Mouse (Mus musculus) hindbrain, postnatal 0 days (tissue): ENCODE results near the gene Lnpk. TPM values are rescaled to one million over a fixed set of nuclear protein-coding genes. Genes with fewer than 3 reads are reported as not detected.

ENCODE experiments used
- ATAC-seq: fragments of 200-750 bp; cut with Nextera tagmentation; 2 replicates; pipeline ENCODE4 v1.8.0; 2017; ENCODE audit warnings: mild to moderate bottlenecking, moderate TSS enrichment, moderate library complexity
- DNase-seq: peaks from one replicate; pipeline ENCODE4 v3.0.0-alpha.2; 2015; ENCODE audit warnings: low spot score
- H3K27ac ChIP-seq: fragments of 300-500 bp; sonication (generic); 2 replicates; pipeline ENCODE4 v1.5.1; 2014; ENCODE audit warnings: mild to moderate bottlenecking
- H3K27me3 ChIP-seq: fragments of 300-500 bp; sonication (generic); 2 replicates; pipeline ENCODE4 v1.6.1; 2014; ENCODE audit warnings: low read length, mixed read lengths; ENCODE audit not compliant: insufficient read depth
- H3K36me3 ChIP-seq: fragments of 300-500 bp; sonication (generic); 2 replicates; pipeline ENCODE4 v1.6.1; 2014; ENCODE audit warnings: low read length, mixed read lengths; ENCODE audit not compliant: insufficient read depth
- H3K4me1 ChIP-seq: fragments of 300-500 bp; sonication (generic); 2 replicates; pipeline ENCODE4 v1.6.1; 2014; ENCODE audit warnings: antibody characterized with exemption, low read length, mixed read lengths; ENCODE audit not compliant: insufficient read depth
- H3K4me2 ChIP-seq: fragments of 300-500 bp; sonication (generic); 2 replicates; pipeline ENCODE4 v1.6.1; 2014; ENCODE audit warnings: low read depth, mild to moderate bottlenecking, low read length, moderate library complexity, mixed read lengths
- H3K4me3 ChIP-seq: fragments of 300-500 bp; sonication (generic); 2 replicates; pipeline ENCODE4 v1.5.1; 2014; ENCODE audit warnings: low read length
- H3K9ac ChIP-seq: fragments of 300-500 bp; sonication (generic); replicated peaks from 2 replicates; pipeline ENCODE4 v1.6.1; 2014; ENCODE audit warnings: mild to moderate bottlenecking, low read length, moderate library complexity, mixed read lengths
- H3K9me3 ChIP-seq: fragments of 300-500 bp; sonication (generic); 2 replicates; pipeline ENCODE4 v1.6.1; 2016; ENCODE audit warnings: low read length, mixed read lengths
- CTCF ChIP-seq: IDR thresholded peaks from 2 replicates; pipeline ENCODE4 v1.5.1; 2016; ENCODE audit warnings: antibody characterized with exemption, control low read depth, low read depth
- WGBS: fragments of 180-500 bp; shearing (Covaris S2); extraction: QIAGEN DNeasy Blood & Tissue Kit; methylation state at CpG from one replicate; pipeline ENCODE4 v1.1.7; 2014; 5-methylcytosine and 5-hydroxymethylcytosine counted together
- polyA plus RNA-seq: library from polyadenylated mRNA; unstranded; fragments of >200 nt; fragmentation: Nextera tagmentation; extraction: Ambion mirVana; gene quantifications from 2 replicates; pipeline ENCODE4 v1.2.1, GENCODE M21; 2015
- total RNA-seq: library from RNA; depleted of rRNA; stranded (reverse); fragments of >200 nt; gene quantifications from 2 replicates; pipeline ENCODE4 v1.2.3, GENCODE M21; 2014; rRNA removed

The Lnpk gene
- total and polyA plus RNA-seq, 2 experiments from 2014 or later: 41.0 to 54.2 TPM

DNA sequence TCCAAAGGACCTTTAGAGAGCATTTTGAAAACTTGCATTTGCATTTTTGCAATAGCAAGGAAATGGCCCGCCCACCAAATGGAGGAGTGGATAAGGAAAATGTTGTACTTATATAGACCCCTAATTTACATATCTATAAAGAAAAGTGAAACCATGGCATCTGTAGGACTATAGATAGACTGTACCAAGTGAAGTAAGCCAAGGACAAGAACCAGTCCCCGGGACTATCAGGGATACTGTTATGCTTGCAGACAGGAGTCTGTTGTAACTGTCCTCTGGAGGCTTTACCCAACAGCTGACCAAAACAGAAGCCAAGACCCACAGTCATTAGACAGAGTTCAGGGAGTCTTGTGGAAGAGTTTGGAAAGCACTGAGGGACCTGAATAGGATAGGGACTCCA lies 78.9 kb downstream of the Lnpk start:
- Histone ChIP-seq H3K4me2 (no peak overlapping the region), H3K9me3 (no peaks in the 10 kb centered on the region), H3K4me3 (no peak overlapping the region), H3K9ac (no peak overlapping the region), H3K27me3 (no peaks in the 10 kb centered on the region), H3K36me3 (no peaks in the 10 kb centered on the region), H3K27ac (no peak overlapping the region), H3K4me1 (no peaks in the 10 kb centered on the region)
- no peak for TF ChIP-seq CTCF
- DNase-seq: no peak
- 87% methylated on average over 2 of the region's 2 CpGs for WGBS
- no peak for ATAC-seq

DNA sequence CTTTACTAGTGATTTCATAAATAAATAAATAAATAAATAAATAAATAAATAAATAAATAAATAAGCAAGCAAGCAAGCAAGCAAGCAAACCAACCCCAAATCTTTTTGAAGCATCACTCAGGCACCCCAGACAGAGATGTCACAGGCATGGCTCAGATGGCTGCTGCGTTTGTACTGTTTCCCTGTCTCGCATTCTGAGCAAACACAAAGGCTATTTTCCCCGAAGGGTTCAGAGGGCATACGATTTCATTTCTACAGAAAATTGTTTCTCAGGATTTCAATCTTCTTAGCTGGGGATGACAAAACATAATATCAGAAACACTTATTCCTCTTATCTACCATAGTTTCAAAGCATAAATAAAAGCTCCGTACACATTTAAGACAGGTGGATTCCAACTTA lies 81.4 kb downstream of the Lnpk start:
- no peaks in the 10 kb centered on the region for H3K9me3 ChIP-seq
- no peak overlapping the region for H3K27ac ChIP-seq
- H3K4me1 ChIP-seq: no peaks in the 10 kb centered on the region
- no peak for TF ChIP-seq CTCF
- ATAC-seq (no peak), DNase-seq (no peak)
- 41% methylated on average over 5 of the region's 5 CpGs for WGBS
- H3K36me3 ChIP-seq: no peaks in the 10 kb centered on the region
- no peaks in the 10 kb centered on the region for H3K27me3 ChIP-seq
- H3K4me2 ChIP-seq: no peak overlapping the region
- no peak overlapping the region for H3K9ac ChIP-seq
- H3K4me3 ChIP-seq: no peak overlapping the region

DNA sequence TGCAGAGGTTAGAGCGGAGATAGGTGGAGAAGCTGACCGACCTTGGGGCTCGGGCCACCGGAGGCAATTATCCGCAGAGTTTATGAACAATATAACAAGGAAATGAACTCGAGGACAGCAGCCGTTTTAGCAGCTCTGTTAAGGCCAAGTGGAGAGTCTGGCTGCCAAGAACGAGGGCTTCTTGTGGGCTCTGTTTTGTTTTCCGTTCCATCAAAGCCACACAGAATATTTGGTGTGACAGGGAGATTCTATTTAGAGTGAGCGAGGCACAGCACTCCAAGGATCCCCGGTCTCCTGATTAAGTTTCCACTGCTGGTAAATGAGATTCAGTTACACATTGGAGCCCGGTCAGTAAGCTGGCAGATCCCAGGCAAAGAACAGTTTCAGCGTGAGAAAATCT lies 87.8 kb downstream of the Lnpk start:
- DNase-seq: peak; percentile 55
- no peaks in the 10 kb centered on the region for H3K9me3 ChIP-seq
- no peak for TF ChIP-seq CTCF
- H3K9ac ChIP-seq: no peak overlapping the region
- H3K4me3 ChIP-seq: no peak overlapping the region
- 44% methylated on average over 13 of the region's 13 CpGs for WGBS
- no peaks in the 10 kb centered on the region for H3K27me3 ChIP-seq
- H3K36me3 ChIP-seq: no peaks in the 10 kb centered on the region
- peak overlapping the region; percentile 25; the same call in 1 of the 2 replicates for H3K4me2 ChIP-seq
- H3K27ac ChIP-seq: no peak overlapping the region
- no peak; the same call in 1 of the 2 replicates for ATAC-seq
- no peaks in the 10 kb centered on the region for H3K4me1 ChIP-seq

DNA sequence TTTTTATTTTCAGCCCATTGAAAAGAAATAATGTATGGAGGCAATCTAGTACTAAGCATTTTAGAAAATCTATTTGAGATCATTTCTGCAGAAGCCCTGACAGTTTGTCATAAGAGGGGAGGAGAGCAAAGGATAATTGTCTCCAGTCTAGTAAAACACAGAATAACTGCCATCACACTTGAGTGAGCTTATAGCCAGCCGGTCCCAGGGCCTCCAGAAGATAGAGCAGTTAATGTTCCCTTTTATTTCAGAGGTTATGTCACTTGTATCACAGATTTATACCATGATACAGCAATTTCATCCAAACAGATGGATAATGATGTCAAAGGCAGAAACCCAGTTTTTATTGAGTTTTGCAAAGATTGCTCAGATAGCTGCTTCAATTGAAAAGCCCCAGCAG lies 89.0 kb downstream of the Lnpk start:
- DNase-seq (no peak), ATAC-seq (no peak)
- Histone ChIP-seq H3K9me3 (no peaks in the 10 kb centered on the region), H3K27ac (no peak overlapping the region), H3K36me3 (no peaks in the 10 kb centered on the region), H3K9ac (no peak overlapping the region), H3K27me3 (no peaks in the 10 kb centered on the region), H3K4me3 (no peak overlapping the region), H3K4me1 (no peaks in the 10 kb centered on the region), H3K4me2 (no peak overlapping the region)
- no peak for TF ChIP-seq CTCF
- 59% methylated on average over 1 of the region's 1 CpGs for WGBS

DNA sequence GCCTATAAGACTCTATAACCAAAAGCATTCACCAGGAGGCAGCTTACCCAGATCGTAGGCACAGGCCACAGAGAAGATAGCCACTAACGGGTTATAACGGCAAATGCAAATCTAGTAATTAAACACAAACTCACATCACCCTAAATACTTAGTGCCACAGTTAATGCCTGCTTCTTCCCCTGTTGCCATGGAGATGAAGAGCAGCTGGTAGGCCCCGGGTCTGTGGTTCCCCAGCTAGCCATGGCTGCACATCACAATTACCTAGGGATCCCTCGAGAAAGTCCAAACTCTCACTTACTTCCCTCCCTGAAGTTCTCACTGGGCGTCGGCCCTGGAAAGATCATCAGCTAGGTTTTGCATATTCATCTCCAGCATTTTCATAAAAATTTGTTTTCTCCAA lies 90.8 kb downstream of the Lnpk start:
- no peak for TF ChIP-seq CTCF
- Histone ChIP-seq H3K4me1 (no peaks in the 10 kb centered on the region), H3K9me3 (no peaks in the 10 kb centered on the region), H3K9ac (no peak overlapping the region), H3K36me3 (no peaks in the 10 kb centered on the region), H3K27me3 (no peaks in the 10 kb centered on the region), H3K4me2 (no peak overlapping the region), H3K4me3 (no peak overlapping the region), H3K27ac (no peak overlapping the region)
- 33% methylated on average over 7 of the region's 7 CpGs for WGBS
- DNase-seq (peak; percentile 14), ATAC-seq (no peak)

DNA sequence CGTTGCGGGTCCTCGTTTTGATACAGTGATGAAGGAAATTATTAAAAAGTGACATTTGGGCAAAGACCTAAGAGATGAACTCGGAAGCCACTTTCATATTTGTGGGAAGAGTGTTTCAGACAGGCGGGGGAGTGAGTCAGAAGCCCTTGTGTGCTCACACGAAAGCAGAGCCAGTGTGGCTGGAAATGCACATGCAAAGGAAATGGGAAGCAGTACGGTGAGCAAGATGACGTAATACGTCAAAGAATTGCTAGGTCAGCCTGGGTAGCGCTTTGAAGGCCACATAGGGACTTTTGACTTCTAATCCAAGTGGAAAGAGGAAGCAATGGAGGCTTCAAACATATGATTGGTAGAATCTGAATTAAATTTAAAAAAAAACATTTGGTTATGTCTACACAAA lies 96.6 kb downstream of the Lnpk start:
- no peaks in the 10 kb centered on the region for H3K9me3 ChIP-seq
- H3K27me3 ChIP-seq: no peaks in the 10 kb centered on the region
- whole genome bisulfite sequencing: 88% methylated on average over 10 of the region's 10 CpGs
- H3K4me3 ChIP-seq: no peak overlapping the region
- ATAC-seq: no peak
- TF ChIP-seq CTCF: no peak
- no peak overlapping the region for H3K9ac ChIP-seq
- H3K36me3 ChIP-seq: no peaks in the 10 kb centered on the region
- no peak overlapping the region for H3K4me2 ChIP-seq
- DNase-seq: no peak
- no peaks in the 10 kb centered on the region for H3K4me1 ChIP-seq
- H3K27ac ChIP-seq: no peak overlapping the region

DNA sequence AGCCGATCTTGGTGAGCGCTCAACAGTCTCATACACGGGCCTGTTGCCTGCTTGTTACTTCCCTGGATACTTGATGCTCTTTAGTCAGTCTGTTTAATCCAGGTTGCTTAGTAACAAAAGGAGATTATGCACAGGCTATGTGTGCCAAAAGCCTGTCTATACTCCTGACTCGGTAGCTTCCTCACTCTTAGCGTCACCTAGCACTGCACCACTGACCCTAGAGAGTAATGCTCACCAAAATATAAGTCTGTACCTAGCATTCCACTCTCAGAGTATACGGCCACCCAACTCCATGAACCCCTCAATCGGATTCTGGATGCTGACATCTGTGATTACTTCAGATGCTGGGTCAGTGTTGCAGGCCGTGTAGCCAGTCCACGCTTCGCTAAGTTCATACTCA lies 97.1 kb downstream of the Lnpk start:
- no peak overlapping the region for H3K4me2 ChIP-seq
- ATAC-seq: no peak
- 73% methylated on average over 10 of the region's 10 CpGs for WGBS

More for the DNA sequence above, 97.1 kb downstream of the Lnpk start:
- no peak for TF ChIP-seq CTCF
- H3K9me3 ChIP-seq: no peaks in the 10 kb centered on the region
- H3K36me3 ChIP-seq: no peaks in the 10 kb centered on the region
- no peak for DNase-seq
- no peak overlapping the region for H3K4me3 ChIP-seq
- no peak overlapping the region for H3K27ac ChIP-seq
- H3K27me3 ChIP-seq: no peaks in the 10 kb centered on the region
- H3K4me1 ChIP-seq: no peaks in the 10 kb centered on the region
- H3K9ac ChIP-seq: no peak overlapping the region

Other genes with a start within 250 kb of the Lnpk start
- 4.3 and 9.6 TPM in 2 replicates for gene Evx2, start 80.1 kb upstream of the Lnpk start, total RNA-seq
- 0.39 and 0.55 TPM in 2 replicates for gene Evx2, start 80.1 kb upstream of the Lnpk start, polyA plus RNA-seq
- gene Hoxd13, start 88.9 kb upstream of the Lnpk start, total RNA-seq: 0.21 TPM in 1 of 2 replicates, not detected in the other
- gene Hoxd13, start 88.9 kb upstream of the Lnpk start, polyA plus RNA-seq: 0.09 TPM in 1 of 2 replicates, not detected in the other
- gene Hoxd12, start 95.6 kb upstream of the Lnpk start, total RNA-seq: not detected in 2 replicates
- gene Hoxd12, start 95.6 kb upstream of the Lnpk start, polyA plus RNA-seq: not detected in 2 replicates
- not detected in 2 replicates for gene Hoxd11, start 100.1 kb upstream of the Lnpk start, total RNA-seq
- not detected in 2 replicates for gene Hoxd11, start 100.1 kb upstream of the Lnpk start, polyA plus RNA-seq
- gene Hoxd10, start 112.5 kb upstream of the Lnpk start, total RNA-seq: not detected in 2 replicates
- not detected in 2 replicates for gene Hoxd10, start 112.5 kb upstream of the Lnpk start, polyA plus RNA-seq
- gene Hoxd9, start 118.3 kb upstream of the Lnpk start, total RNA-seq: not detected in 2 replicates
- gene Hoxd9, start 118.3 kb upstream of the Lnpk start, polyA plus RNA-seq: not detected in 2 replicates
- 0.37 and 9.2 TPM in 2 replicates for gene Hoxd8, start 125.2 kb upstream of the Lnpk start, total RNA-seq
- gene Hoxd8, start 125.2 kb upstream of the Lnpk start, polyA plus RNA-seq: 0.21 TPM in 1 of 2 replicates, not detected in the other
- gene Hoxd3, start 132.5 kb upstream of the Lnpk start, total RNA-seq: 31.3 and 36.8 TPM in 2 replicates
- 25.2 and 26.3 TPM in 2 replicates for gene Hoxd3, start 132.5 kb upstream of the Lnpk start, polyA plus RNA-seq
- gene Hoxd4, start 132.5 kb upstream of the Lnpk start, total RNA-seq: 13.9 and 18.1 TPM in 2 replicates
- gene Hoxd4, start 132.5 kb upstream of the Lnpk start, polyA plus RNA-seq: 1.6 and 1.9 TPM in 2 replicates
- gene Gm28230, start 147.3 kb upstream of the Lnpk start, total RNA-seq: 1.3 and 3.5 TPM in 2 replicates
- 0.37 and 0.70 TPM in 2 replicates for gene Gm28230, start 147.3 kb upstream of the Lnpk start, polyA plus RNA-seq
- 0.26 and 1.7 TPM in 2 replicates for gene Hoxd1, start 183.5 kb upstream of the Lnpk start, total RNA-seq
- gene Hoxd1, start 183.5 kb upstream of the Lnpk start, polyA plus RNA-seq: 0.43 and 0.46 TPM in 2 replicates
- 104 and 139 TPM in 2 replicates for gene Mtx2, start 246.4 kb upstream of the Lnpk start, total RNA-seq
- gene Mtx2, start 246.4 kb upstream of the Lnpk start, polyA plus RNA-seq: 149 and 150 TPM in 2 replicates